Mouse (Mus musculus): ENCODE data around the gene 1700017B05Rik. TPM values are rescaled to one million over a fixed set of nuclear protein-coding genes. Genes with fewer than 3 reads are reported as not detected.

The 1700017B05Rik gene
- 4.6 TPM for polyA plus RNA-seq (2014; fragmentation: Illumina TruSeq; extraction: RNeasy Lipid Tissue Mini Kit (QIAGEN cat#74804); ENCODE audit: low read depth, low replicate concordance)

DNA sequence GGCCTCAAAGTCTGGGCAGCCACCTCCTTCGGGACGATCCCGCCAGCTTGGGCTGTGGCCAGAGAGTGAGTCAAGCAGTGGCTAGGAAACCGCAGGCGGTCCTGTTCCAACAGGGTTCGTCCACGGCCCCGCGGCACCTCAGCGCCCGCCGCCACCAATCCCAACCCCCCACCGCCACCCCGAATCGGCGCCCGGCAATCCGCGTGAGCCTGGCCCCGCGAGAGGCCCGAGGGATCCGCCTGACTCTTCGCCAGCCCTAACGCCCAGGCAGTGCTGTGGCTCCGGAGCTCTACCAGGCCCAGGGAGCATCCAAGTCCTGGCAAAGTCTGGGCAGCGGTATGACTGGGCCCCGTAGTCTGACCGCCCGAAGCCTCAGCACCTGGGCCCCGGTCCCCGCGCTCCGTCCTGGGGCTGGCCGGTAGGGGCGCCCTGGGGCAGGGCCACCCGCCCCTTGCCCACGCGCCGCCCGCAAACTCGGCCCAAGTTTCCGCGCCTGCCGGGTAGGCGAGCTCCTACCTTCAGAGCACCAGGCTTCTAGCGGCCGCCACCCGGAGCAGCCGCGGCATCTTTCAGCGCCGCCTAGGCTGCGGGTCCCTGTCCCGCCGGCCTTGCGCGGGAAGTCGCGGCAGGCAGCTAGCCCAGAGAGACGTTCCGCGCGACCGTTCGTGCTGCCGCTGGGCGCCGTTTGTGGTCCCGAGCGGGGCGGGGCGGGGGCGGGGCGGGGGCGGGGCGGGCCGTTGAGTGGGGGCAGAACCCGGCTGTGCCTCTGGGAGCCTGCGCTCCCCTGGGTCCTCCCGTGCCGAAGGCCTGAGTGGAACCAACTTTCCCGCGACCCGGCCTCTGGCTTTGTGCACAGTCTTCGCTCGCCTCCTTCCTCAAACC is at the start of gene 1700017B05Rik:
Gene 1700017B05Rik (minus strand): TSS at position 700 of the 882 bp plus-strand sequence.

DNA sequence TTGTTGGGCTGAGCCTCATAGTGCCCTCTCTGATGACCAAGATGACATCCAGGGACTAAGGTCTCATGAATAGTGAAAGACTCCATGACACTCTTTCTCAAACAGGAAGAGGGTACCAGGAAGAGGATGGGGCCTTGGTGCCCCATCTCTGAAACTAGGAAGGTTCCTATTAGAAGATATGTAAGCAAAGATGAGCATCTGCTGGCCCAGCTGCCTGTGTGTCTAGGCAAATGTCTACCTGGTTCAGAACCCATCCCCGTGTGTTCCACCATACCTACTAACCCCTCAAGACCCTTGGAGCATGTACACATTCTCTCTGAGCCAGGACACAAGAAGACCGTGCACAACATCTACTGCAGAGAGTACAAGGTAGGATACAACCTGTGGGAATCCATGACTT is 26.2 kb downstream of the 1700017B05Rik start, which contains the start of gene Trcg1:
Gene Trcg1 (plus strand): TSS at position 301 of the 400 bp plus-strand sequence.

Other genes with a start within 250 kb of the 1700017B05Rik start
- gene Sin3a, start 190.6 kb downstream of the 1700017B05Rik start, polyA plus RNA-seq (2014; fragmentation: Illumina TruSeq; extraction: RNeasy Lipid Tissue Mini Kit (QIAGEN cat#74804); ENCODE audit: low read depth, low replicate concordance), result 15.7 TPM
- 72.6 TPM for gene Man2c1, start 131.9 kb downstream of the 1700017B05Rik start, polyA plus RNA-seq (2014; fragmentation: Illumina TruSeq; extraction: RNeasy Lipid Tissue Mini Kit (QIAGEN cat#74804); ENCODE audit: low read depth, low replicate concordance)
- 7.2 TPM for gene Neil1, start 114.3 kb downstream of the 1700017B05Rik start, polyA plus RNA-seq (2014; fragmentation: Illumina TruSeq; extraction: RNeasy Lipid Tissue Mini Kit (QIAGEN cat#74804); ENCODE audit: low read depth, low replicate concordance)
- gene Commd4, start 104.3 kb downstream of the 1700017B05Rik start, polyA plus RNA-seq (2014; fragmentation: Illumina TruSeq; extraction: RNeasy Lipid Tissue Mini Kit (QIAGEN cat#74804); ENCODE audit: low read depth, low replicate concordance), result 40.3 TPM
- not detected for gene Trcg1, start 26.1 kb downstream of the 1700017B05Rik start, polyA plus RNA-seq (2014; fragmentation: Illumina TruSeq; extraction: RNeasy Lipid Tissue Mini Kit (QIAGEN cat#74804); ENCODE audit: low read depth, low replicate concordance)
- 18.6 TPM for gene Ppcdc, start 177.5 kb upstream of the 1700017B05Rik start, polyA plus RNA-seq (2014; fragmentation: Illumina TruSeq; extraction: RNeasy Lipid Tissue Mini Kit (QIAGEN cat#74804); ENCODE audit: low read depth, low replicate concordance)
- gene Scamp5, start 205.4 kb upstream of the 1700017B05Rik start, polyA plus RNA-seq (2014; fragmentation: Illumina TruSeq; extraction: RNeasy Lipid Tissue Mini Kit (QIAGEN cat#74804); ENCODE audit: low read depth, low replicate concordance), result 8.7 TPM
- 4.1 TPM for gene Rpp25, start 241.4 kb upstream of the 1700017B05Rik start, polyA plus RNA-seq (2014; fragmentation: Illumina TruSeq; extraction: RNeasy Lipid Tissue Mini Kit (QIAGEN cat#74804); ENCODE audit: low read depth, low replicate concordance)

Data from heart, adult 10 weeks (tissue).